Mouse (Mus musculus) neural tube, embryonic 12.5 days (tissue): ENCODE measurements around the gene Pparg. TPM values are rescaled to one million over a fixed set of nuclear protein-coding genes. Genes with fewer than 3 reads are reported as not detected.

Experiments used
- ATAC-seq: fragments of 200-750 bp; cut with Nextera tagmentation; 2 replicates; pipeline ENCODE4 v1.8.0; 2017; ENCODE audit warnings: low read depth, mild to moderate bottlenecking, moderate TSS enrichment, moderate library complexity; ENCODE audit not compliant: low FRiP score
- H3K27ac ChIP-seq: fragments of 300-500 bp; sonication (generic); 2 replicates; pipeline ENCODE4 v1.5.1; 2016
- H3K27me3 ChIP-seq: fragments of 300-500 bp; sonication (generic); replicated peaks from 2 replicates; pipeline ENCODE4 v1.6.1; 2016; ENCODE audit warnings: mild to moderate bottlenecking
- H3K36me3 ChIP-seq: fragments of 300-500 bp; sonication (generic); 2 replicates; pipeline ENCODE4 v1.6.1; 2016; ENCODE audit warnings: mild to moderate bottlenecking
- H3K4me1 ChIP-seq: fragments of 300-500 bp; sonication (generic); 2 replicates; pipeline ENCODE4 v1.6.1; 2016
- H3K4me2 ChIP-seq: fragments of 300-500 bp; sonication (generic); replicated peaks from 2 replicates; pipeline ENCODE4 v1.6.1; 2016; ENCODE audit warnings: mild to moderate bottlenecking
- H3K4me3 ChIP-seq: fragments of 300-500 bp; sonication (generic); 2 replicates; pipeline ENCODE4 v1.5.1; 2016
- H3K9ac ChIP-seq: fragments of 300-500 bp; sonication (generic); 2 replicates; pipeline ENCODE4 v1.6.1; 2016; ENCODE audit warnings: mild to moderate bottlenecking
- H3K9me3 ChIP-seq: fragments of 300-500 bp; sonication (generic); 2 replicates; pipeline ENCODE4 v1.6.1; 2016; ENCODE audit warnings: mild to moderate bottlenecking
- WGBS: fragments of 180-500 bp; shearing (Covaris S2); methylation state at CpG from one replicate; pipeline ENCODE4 v1.1.7; 2016; 5-methylcytosine and 5-hydroxymethylcytosine counted together
- polyA plus RNA-seq: library from polyadenylated mRNA; unstranded; fragments of >200 nt; fragmentation: Nextera tagmentation; extraction: Ambion mirVana; gene quantifications from 2 replicates; pipeline ENCODE4 v1.2.1, GENCODE M21; 2016

The Pparg gene
- polyA plus RNA-seq, 1 experiment from 2014 or later = 0.80 TPM

DNA sequence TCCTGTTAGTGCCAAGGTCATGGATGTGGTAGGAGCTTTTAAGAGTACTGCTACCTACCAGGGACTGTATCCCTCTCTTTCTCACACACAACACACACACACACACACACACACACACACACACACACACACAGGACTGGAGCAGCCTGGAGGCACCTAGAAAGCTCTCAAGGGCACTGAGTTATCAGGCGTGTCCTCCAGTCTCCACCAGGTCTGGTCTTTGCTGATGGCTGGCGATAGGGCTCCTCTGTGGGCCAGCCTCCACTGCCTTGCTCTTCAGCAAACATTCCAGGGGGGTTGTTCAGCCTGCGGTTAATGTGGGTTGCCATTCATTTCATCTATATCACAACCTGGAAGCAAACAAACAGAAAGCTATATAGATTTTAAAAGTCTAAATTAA lies 166.7 kb downstream of the Pparg start:
- no peak overlapping the region for H3K27ac ChIP-seq
- no peak overlapping the region for H3K4me2 ChIP-seq
- H3K4me3 ChIP-seq = no peak overlapping the region
- no peaks in the 10 kb centered on the region for H3K27me3 ChIP-seq
- no peaks in the 10 kb centered on the region for H3K36me3 ChIP-seq
- ATAC-seq = no peak
- H3K4me1 ChIP-seq = no peaks in the 10 kb centered on the region
- H3K9me3 ChIP-seq = no peaks in the 10 kb centered on the region
- 87% methylated on average over 3 of the region's 3 CpGs for WGBS
- no peak overlapping the region for H3K9ac ChIP-seq

- no peak for ATAC-seq
- WGBS = 93% methylated on average over 4 of the region's 4 CpGs
- Histone ChIP-seq H3K36me3 (no peaks in the 10 kb centered on the region), H3K9me3 (no peaks in the 10 kb centered on the region), H3K4me3 (no peak overlapping the region), H3K27ac (no peak overlapping the region), H3K4me2 (no peak overlapping the region), H3K27me3 (no peaks in the 10 kb centered on the region), H3K9ac (no peak overlapping the region), H3K4me1 (no peaks in the 10 kb centered on the region)
Measured at GRCm38 (mm10) chr6:115528372-115528771, 167.6 kb downstream of the Pparg start.

- no peak for ATAC-seq
- no peak overlapping the region for H3K27ac ChIP-seq
- H3K27me3 ChIP-seq = no peaks in the 10 kb centered on the region
- H3K4me3 ChIP-seq = no peak overlapping the region
- WGBS = 81% methylated on average over 7 of the region's 7 CpGs
- no peak overlapping the region for H3K9ac ChIP-seq
- H3K36me3 ChIP-seq = no peaks in the 10 kb centered on the region
- no peak overlapping the region for H3K4me2 ChIP-seq
- H3K9me3 ChIP-seq = no peaks in the 10 kb centered on the region
- no peaks in the 10 kb centered on the region for H3K4me1 ChIP-seq
Measured at GRCm38 (mm10) chr6:115534617-115535016, 173.9 kb downstream of the Pparg start.

- Histone ChIP-seq H3K36me3 (no peaks in the 10 kb centered on the region), H3K9me3 (no peaks in the 10 kb centered on the region), H3K4me2 (no peak overlapping the region), H3K9ac (no peak overlapping the region), H3K27me3 (no peaks in the 10 kb centered on the region), H3K27ac (no peak overlapping the region), H3K4me1 (no peaks in the 10 kb centered on the region), H3K4me3 (no peak overlapping the region)
- 71% methylated on average over 4 of the region's 4 CpGs for WGBS
- no peak for ATAC-seq
Measured at GRCm38 (mm10) chr6:115536169-115536568, 175.4 kb downstream of the Pparg start.

GRCm38 (mm10) chr6:115538645-115539429 lies 178.1 kb downstream of the Pparg start:
- WGBS = 23% methylated on average over 26 of the region's 26 CpGs
- H3K27ac ChIP-seq = no peak overlapping the region
- peak overlapping the region; percentile 58 for H3K4me2 ChIP-seq
- H3K9ac ChIP-seq = peak overlapping the region; percentile 49
- ATAC-seq = peak; percentile 84
- H3K36me3 ChIP-seq = no peaks in the 10 kb centered on the region
- no peaks in the 10 kb centered on the region for H3K27me3 ChIP-seq
- H3K9me3 ChIP-seq = no peaks in the 10 kb centered on the region
- H3K4me1 ChIP-seq = peaks cover 2% of the 10 kb centered on the region
- peak overlapping the region; percentile 18 for H3K4me3 ChIP-seq

Other genes with a start within 250 kb of the Pparg start
- gene Syn2, start 226.0 kb upstream of the Pparg start, polyA plus RNA-seq = 17.4 and 23.0 TPM in 2 replicates
- not detected in 2 replicates for gene Gm17482, start 133.6 kb upstream of the Pparg start, polyA plus RNA-seq
- gene Timp4, start 108.7 kb upstream of the Pparg start, polyA plus RNA-seq = 1.2 and 1.9 TPM in 2 replicates
- 28.2 and 31.6 TPM in 2 replicates for gene Tsen2, start 183.7 kb downstream of the Pparg start, polyA plus RNA-seq
- 0.23 and 0.34 TPM in 2 replicates for gene Mkrn2os, start 231.6 kb downstream of the Pparg start, polyA plus RNA-seq
- 24.9 and 32.8 TPM in 2 replicates for gene Mkrn2, start 241.0 kb downstream of the Pparg start, polyA plus RNA-seq